Mouse (Mus musculus) MEL (cell line): ENCODE data around the gene 1700023F06Rik. TPM values are rescaled to one million over a fixed set of nuclear protein-coding genes. Genes with fewer than 3 reads are reported as not detected.

Source experiments
- DNase-seq: peaks from one replicate; pipeline ENCODE4 v3.0.0; 2011; ENCODE audit warnings: low read depth, low spot score
- H3K27ac ChIP-seq: 2 replicates; pipeline ENCODE4 v1.5.1; 2012; ENCODE audit warnings: low read depth, mild to moderate bottlenecking, control low read depth, low read length, moderate library complexity; ENCODE audit not compliant: control insufficient read depth
- H3K27me3 ChIP-seq, 2 experiments: fragments of 150-350 bp in 1 of 2; sonication (generic) in 1 of 2; 2 replicates each; pipeline ENCODE4 v1.6.1; 2012; ENCODE audit warnings: low read length in 2 of 2, mild to moderate bottlenecking in 2 of 2, improper control_type of control experiment in 1 of 2, moderate library complexity in 1 of 2; ENCODE audit not compliant: insufficient read depth in 2 of 2, control insufficient read depth in 1 of 2
- H3K36me3 ChIP-seq, 2 experiments: 2 replicates each; pipeline ENCODE4 v1.6.1; 2012 to 2014; ENCODE audit warnings: low read length in 2 of 2, improper control_type of control experiment in 1 of 2, inconsistent platforms in 1 of 2, mild to moderate bottlenecking in 1 of 2; ENCODE audit not compliant: insufficient read depth in 2 of 2, control insufficient read depth in 1 of 2
- H3K4me1 ChIP-seq, 2 experiments: fragments of 150-350 bp in 1 of 2; sonication (generic) in 1 of 2; 2 replicates each; pipeline ENCODE4 v1.6.1; 2012; ENCODE audit warnings: low read length in 2 of 2, improper control_type of control experiment in 1 of 2, mild to moderate bottlenecking in 1 of 2; ENCODE audit not compliant: insufficient read depth in 2 of 2, control insufficient read depth in 1 of 2
- H3K4me3 ChIP-seq, 2 experiments: fragments of 150-350 bp in 1 of 2; sonication (generic) in 1 of 2; 2 replicates each; pipeline ENCODE4 v1.5.1; 2012; ENCODE audit warnings: low read depth in 2 of 2, low read length in 2 of 2, mild to moderate bottlenecking in 2 of 2, moderate library complexity in 2 of 2, control low read depth in 1 of 2, improper control_type of control experiment in 1 of 2; ENCODE audit not compliant: control insufficient read depth in 1 of 2, insufficient read depth in 1 of 2
- H3K79me2 ChIP-seq: 2 replicates; pipeline ENCODE4 v1.6.1; 2012; ENCODE audit warnings: mild to moderate bottlenecking, low read length, moderate library complexity; ENCODE audit not compliant: control insufficient read depth, poor library complexity, insufficient read depth
- H3K9ac ChIP-seq: 2 replicates; pipeline ENCODE4 v1.6.1; 2012; ENCODE audit warnings: low read depth, mild to moderate bottlenecking, control low read depth, low read length, moderate library complexity; ENCODE audit not compliant: control insufficient read depth, poor library complexity, severe bottlenecking
- H3K9me3 ChIP-seq: fragments of 150-350 bp; sonication (generic); replicated peaks from 2 replicates; pipeline ENCODE4 v1.6.1; 2012; ENCODE audit warnings: mild to moderate bottlenecking, low read length, improper control_type of control experiment, moderate library complexity; ENCODE audit not compliant: insufficient read depth
- CHD1 ChIP-seq: IDR thresholded peaks from 2 replicates; pipeline ENCODE4 v1.6.1; 2012; ENCODE audit warnings: low read depth, mild to moderate bottlenecking, inconsistent platforms, low read length, improper control_type of control experiment
- CHD2 ChIP-seq: IDR thresholded peaks from 2 replicates; pipeline ENCODE4 v1.6.1; 2011; ENCODE audit warnings: low read length, improper control_type of control experiment
- CTCF ChIP-seq, 3 experiments: IDR thresholded peaks in 2 of 3; conservative IDR thresholded peaks in 1 of 3; 2 replicates each; pipeline ENCODE4 v1.5.1; 2011 to 2012; ENCODE audit warnings: low read length in 3 of 3, low read depth in 2 of 3, mild to moderate bottlenecking in 2 of 3, improper control_type of control experiment in 1 of 3, inconsistent platforms in 1 of 3, mixed read lengths in 1 of 3, moderate library complexity in 1 of 3; ENCODE audit not compliant: control insufficient read depth in 1 of 3, insufficient read depth in 1 of 3, poor library complexity in 1 of 3, severe bottlenecking in 1 of 3
- E2F4 ChIP-seq: IDR thresholded peaks from 2 replicates; pipeline ENCODE4 v1.6.1; 2011; ENCODE audit warnings: low read depth, low read length, improper control_type of control experiment, borderline replicate concordance
- ELF1 ChIP-seq: IDR thresholded peaks from 2 replicates; pipeline ENCODE4 v1.6.1; 2014; ENCODE audit warnings: low read depth, mild to moderate bottlenecking, inconsistent platforms, low read length, improper control_type of control experiment, moderate library complexity
- EP300 ChIP-seq, 2 experiments: IDR thresholded peaks; 2 replicates each; pipeline ENCODE4 v1.6.1; 2011; ENCODE audit warnings: improper control_type of control experiment in 2 of 2, low read length in 2 of 2, low read depth in 1 of 2, mild to moderate bottlenecking in 1 of 2
- GABPA ChIP-seq: IDR thresholded peaks from 2 replicates; pipeline ENCODE4 v1.6.1; 2012; ENCODE audit warnings: low read depth, mild to moderate bottlenecking, inconsistent platforms, low read length, improper control_type of control experiment, moderate library complexity
- KAT2A ChIP-seq: conservative IDR thresholded peaks from 2 replicates; pipeline ENCODE4 v1.6.1; 2012; ENCODE audit warnings: low read depth, low read length, improper control_type of control experiment, inconsistent platforms
- MAFK ChIP-seq: IDR thresholded peaks from 2 replicates; pipeline ENCODE4 v1.6.1; 2011; ENCODE audit warnings: low read depth, mild to moderate bottlenecking, low read length, improper control_type of control experiment, borderline replicate concordance
- MAX ChIP-seq: IDR thresholded peaks from 2 replicates; pipeline ENCODE4 v1.6.1; 2011; ENCODE audit warnings: low read length, improper control_type of control experiment
- MEF2A ChIP-seq: IDR thresholded peaks from 2 replicates; pipeline ENCODE4 v1.6.1; 2014; ENCODE audit warnings: low read depth, mild to moderate bottlenecking, inconsistent platforms, low read length, improper control_type of control experiment; ENCODE audit not compliant: poor library complexity, insufficient replicate concordance, severe bottlenecking; ENCODE audit errors: extremely low read depth
- MXI1 ChIP-seq: IDR thresholded peaks from 2 replicates; pipeline ENCODE4 v1.6.1; 2011; ENCODE audit warnings: mild to moderate bottlenecking, low read depth, low read length, improper control_type of control experiment
- MYB ChIP-seq: IDR thresholded peaks from 2 replicates; pipeline ENCODE4 v1.6.1; 2011; ENCODE audit warnings: mild to moderate bottlenecking, low read depth, low read length, improper control_type of control experiment
- MYC ChIP-seq: IDR thresholded peaks from 2 replicates; pipeline ENCODE4 v1.6.1; 2011; ENCODE audit warnings: low read depth, mild to moderate bottlenecking, low read length, improper control_type of control experiment, moderate library complexity
- NELFE ChIP-seq: IDR thresholded peaks from 2 replicates; pipeline ENCODE4 v1.6.1; 2011; ENCODE audit warnings: low read depth, low read length, improper control_type of control experiment
- NRF1 ChIP-seq: IDR thresholded peaks from 2 replicates; pipeline ENCODE4 v1.6.1; 2014; ENCODE audit warnings: low read depth, mild to moderate bottlenecking, inconsistent platforms, low read length, improper control_type of control experiment, moderate library complexity; ENCODE audit not compliant: poor library complexity, insufficient read depth, severe bottlenecking
- POLR2AphosphoS2 ChIP-seq: IDR thresholded peaks from 2 replicates; pipeline ENCODE4 v1.6.1; 2011; ENCODE audit warnings: low read length, improper control_type of control experiment
- POLR2AphosphoS5 ChIP-seq: IDR thresholded peaks from 2 replicates; pipeline ENCODE4 v1.6.1; 2012; ENCODE audit warnings: low read depth, borderline replicate concordance, mild to moderate bottlenecking, inconsistent platforms, low read length, moderate library complexity, mixed read lengths
- RAD21 ChIP-seq: IDR thresholded peaks from 2 replicates; pipeline ENCODE4 v1.6.1; 2011; ENCODE audit warnings: mild to moderate bottlenecking, low read depth, low read length, improper control_type of control experiment
- RCOR1 ChIP-seq: IDR thresholded peaks from 2 replicates; pipeline ENCODE4 v1.6.1; 2012; ENCODE audit warnings: low read depth, mild to moderate bottlenecking, inconsistent platforms, low read length, improper control_type of control experiment
- SMC3 ChIP-seq: IDR thresholded peaks from 2 replicates; pipeline ENCODE4 v1.6.1; 2011; ENCODE audit warnings: low read depth, low read length, improper control_type of control experiment
- TAL1 ChIP-seq: IDR thresholded peaks from 2 replicates; pipeline ENCODE4 v1.6.1; 2012; ENCODE audit warnings: mild to moderate bottlenecking, inconsistent platforms, low read length, moderate library complexity, mixed read lengths
- TBP ChIP-seq: IDR thresholded peaks from 2 replicates; pipeline ENCODE4 v1.8.0; 2011; ENCODE audit warnings: low read depth, low read length, improper control_type of control experiment
- TCF12 ChIP-seq: IDR thresholded peaks from 2 replicates; pipeline ENCODE4 v1.6.1; 2014; ENCODE audit warnings: low read depth, mild to moderate bottlenecking, inconsistent platforms, low read length, improper control_type of control experiment, moderate library complexity
- UBTF ChIP-seq: IDR thresholded peaks from 2 replicates; pipeline ENCODE4 v1.6.1; 2012; ENCODE audit warnings: low read depth, mild to moderate bottlenecking, inconsistent platforms, low read length, improper control_type of control experiment, moderate library complexity, borderline replicate concordance; ENCODE audit not compliant: insufficient read depth
- ZKSCAN1 ChIP-seq: IDR thresholded peaks from 2 replicates; pipeline ENCODE4 v1.6.1; 2012; ENCODE audit warnings: low read depth, mild to moderate bottlenecking, inconsistent platforms, low read length, improper control_type of control experiment, moderate library complexity
- polyA plus RNA-seq, 2 experiments: library from polyadenylated mRNA; stranded (reverse) in 1 of 2; unstranded in 1 of 2; fragments of >175 nt in 1 of 2; fragments of >200 nt in 1 of 2; gene quantifications; 2 replicates each; pipeline versions ENCODE4 v1.2.1 to v1.2.4; 2012; ENCODE audit warnings: low replicate concordance in 2 of 2, low read depth in 1 of 2; ENCODE audit not compliant: insufficient read length in 2 of 2, insufficient read depth in 1 of 2, missing spikeins in 1 of 2
- total RNA-seq: library from RNA; depleted of rRNA; stranded (reverse); fragments of 300-350 nt; gene quantifications from 2 replicates; pipeline ENCODE4 v1.2.3, GENCODE M21; 2012

The 1700023F06Rik gene
- total and polyA plus RNA-seq, 3 experiments = not detected

DNA sequence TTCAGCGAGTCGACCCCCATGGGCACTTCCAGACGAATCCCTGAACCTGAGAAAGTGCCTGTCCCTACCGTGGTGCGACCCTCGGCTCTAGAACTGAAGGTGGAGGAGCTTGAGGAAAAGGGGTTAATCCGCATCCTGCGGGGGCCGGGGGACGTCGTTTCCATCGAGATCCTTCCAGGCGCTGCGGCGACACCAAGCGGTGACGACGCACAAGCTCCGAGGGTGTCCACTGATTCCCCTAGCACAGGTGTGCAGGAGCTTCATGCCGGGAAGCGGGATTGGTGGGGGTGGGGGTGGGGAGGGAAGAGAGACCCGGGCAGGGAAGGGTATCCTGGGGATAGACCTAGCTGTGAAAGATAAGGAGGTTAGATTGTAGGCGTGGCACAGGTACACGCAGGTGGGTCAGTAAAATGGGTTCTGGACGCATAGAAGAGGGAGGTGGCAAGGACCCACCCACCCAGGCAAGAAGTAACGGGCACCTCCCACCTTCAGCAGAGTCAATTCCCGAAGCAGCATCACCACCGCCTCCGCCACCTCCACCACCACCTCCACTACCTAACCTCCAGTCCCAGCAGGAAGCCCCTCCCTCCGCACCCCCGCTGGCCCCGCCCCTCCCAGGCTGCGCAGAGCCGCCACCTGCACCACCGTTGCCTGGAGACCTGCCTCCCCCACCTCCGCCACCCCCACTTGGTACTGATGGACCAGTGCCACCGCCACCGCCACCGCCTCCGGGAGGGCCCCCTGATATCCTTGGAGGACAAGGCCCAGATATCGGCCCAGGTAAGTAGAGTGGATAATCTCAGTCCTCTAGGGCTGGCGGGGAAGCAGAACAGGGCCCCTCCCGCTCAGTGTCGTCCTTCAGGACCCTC lies 15.2 kb downstream of the 1700023F06Rik start:
- no peaks in the 10 kb centered on the region for H3K9me3 ChIP-seq
- no peaks in the 10 kb centered on the region for H3K79me2 ChIP-seq
- no peak for DNase-seq
- no peak overlapping the region for H3K9ac ChIP-seq
- TF ChIP-seq CTCF (IDR thresholded peaks at IDR 0.05 in 2 of 3, conservative IDR thresholded peaks at IDR 0.05 in 1 of 3; ENCODE audit: control insufficient read depth in 1 of 3, insufficient read depth in 1 of 3, low read depth in 2 of 3, low read length in 3 of 3, poor library complexity in 1 of 3, severe bottlenecking in 1 of 3) (no peak), CHD2 (no peak), E2F4 (no peak), TCF12 (no peak), MAFK (no peak), UBTF (no peak), ZKSCAN1 (no peak), KAT2A (no peak), TAL1 (no peak), POLR2AphosphoS5 (no peak), POLR2AphosphoS2 (no peak), MYC (no peak), MYB (no peak), CHD1 (no peak), MEF2A (no peak), TBP (no peak)
- no peaks in the 10 kb centered on the region for H3K36me3 ChIP-seq
- H3K27me3 ChIP-seq = no peaks in the 10 kb centered on the region
- no peak overlapping the region for H3K27ac ChIP-seq
- H3K4me3 ChIP-seq = no peak overlapping the region
- no peaks in the 10 kb centered on the region for H3K4me1 ChIP-seq

DNA sequence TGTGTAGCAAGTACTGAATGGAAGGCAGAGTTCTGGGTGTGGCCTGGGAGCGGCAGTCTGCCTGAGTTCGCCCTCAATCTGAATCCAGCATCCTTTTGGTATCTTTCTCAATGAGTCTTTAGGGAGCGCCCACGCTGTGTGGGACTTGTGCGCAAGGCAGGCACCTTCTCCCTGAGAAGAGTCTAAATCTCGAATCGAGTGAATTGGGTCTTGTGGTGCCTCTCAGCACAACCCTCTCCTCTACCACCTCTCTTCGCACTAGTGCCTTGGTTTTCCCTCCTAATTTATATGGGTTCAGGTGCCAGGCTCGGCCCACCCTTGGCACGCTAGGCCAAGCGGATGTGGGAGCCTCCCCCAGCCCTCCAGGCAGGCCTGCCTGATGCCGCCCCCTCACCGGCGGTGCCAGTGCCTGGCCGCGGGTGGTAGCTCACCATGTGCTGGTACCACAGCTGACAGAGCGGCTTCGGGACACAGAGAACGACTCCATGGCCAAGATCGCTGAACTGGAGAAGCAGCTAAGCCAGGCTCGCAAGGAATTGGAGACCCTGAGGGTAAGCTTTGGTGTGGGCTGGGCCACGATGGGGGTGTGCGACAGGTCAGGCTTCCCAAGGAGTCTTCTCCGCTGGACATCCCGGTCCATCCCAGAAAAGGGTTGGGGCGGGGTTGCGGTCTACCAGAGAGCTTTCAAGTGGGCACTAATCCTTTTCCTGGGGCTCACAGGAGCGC lies 16.0 kb downstream of the 1700023F06Rik start:
- H3K9ac ChIP-seq = no peak overlapping the region
- H3K4me1 ChIP-seq = no peaks in the 10 kb centered on the region
- no peaks in the 10 kb centered on the region for H3K27me3 ChIP-seq
- no peaks in the 10 kb centered on the region for H3K9me3 ChIP-seq
- TF ChIP-seq MAX (no peak), RCOR1 (no peak), MAFK (no peak), E2F4 (no peak), EP300 (IDR thresholded peaks at IDR 0.05; ENCODE audit: low read depth in 1 of 2, low read length in 2 of 2) (no peak), MXI1 (no peak), ELF1 (no peak), NRF1 (no peak), RAD21 (no peak), NELFE (no peak), GABPA (no peak), SMC3 (no peak), TBP (no peak)
- no peak for DNase-seq
- H3K4me3 ChIP-seq = no peak overlapping the region
- H3K36me3 ChIP-seq = no peaks in the 10 kb centered on the region
- no peaks in the 10 kb centered on the region for H3K79me2 ChIP-seq
- no peak overlapping the region for H3K27ac ChIP-seq
